ENCODE assay signal across 1 mouse cellular context in the genomic region with DNA sequence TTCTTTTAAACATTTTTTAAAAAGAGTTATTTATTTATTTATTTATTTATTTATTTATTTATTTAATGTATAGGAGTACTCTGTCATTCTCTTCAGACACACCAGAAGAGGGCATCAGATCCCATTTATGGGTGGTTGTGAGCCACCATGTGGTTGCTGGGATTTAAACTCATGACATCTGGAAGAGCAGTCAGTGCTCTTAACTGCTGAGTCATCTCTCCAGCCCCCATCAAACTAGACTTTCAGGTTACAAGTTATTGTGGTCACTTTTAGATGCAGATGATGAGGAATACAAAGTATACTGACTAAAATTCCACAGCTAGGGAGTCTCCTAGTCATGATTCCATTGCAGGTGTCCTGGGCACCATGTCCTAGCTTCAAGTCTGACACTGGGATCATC. TPM values are rescaled to one million over a fixed set of nuclear protein-coding genes. Genes with fewer than 3 reads are reported as not detected.
"Had no signal": no experiment of that assay in that cellular context is flagged by ENCODE, and none has a peak within 500 bp of the region (broad histone marks: within the 10 kb centered on the region; RNA-seq: fewer than 3 reads in every experiment).

No protein-coding gene starts in this region.

RNA-seq across cellular contexts. Expression of a gene that starts 26.0 kb away (rescaled TPM):
- total RNA-seq: common myeloid progenitor, adult 5-6 weeks had no signal
